Mouse (Mus musculus) retina, embryonic 14.5 days (tissue): ENCODE measurements at regions not wholly inside any gene's neighbourhood (a gene's known extent, or its start where the extent isn't known, plus 50 kb on each side); places are given as distances from the start of the nearest gene placed in this dataset.
A peak's percentile ranks its signal among the peaks of the same experiment; 100 is the strongest.

Experiments used
- DNase-seq: peaks from one replicate; pipeline ENCODE4 v3.0.0-alpha.2; 2015; ENCODE audit warnings: low spot score

- no peak for DNase-seq
Observed at GRCm38 (mm10) chr19:6684921-6685320, 142.1 kb upstream of the Slc22a12 start.

DNA sequence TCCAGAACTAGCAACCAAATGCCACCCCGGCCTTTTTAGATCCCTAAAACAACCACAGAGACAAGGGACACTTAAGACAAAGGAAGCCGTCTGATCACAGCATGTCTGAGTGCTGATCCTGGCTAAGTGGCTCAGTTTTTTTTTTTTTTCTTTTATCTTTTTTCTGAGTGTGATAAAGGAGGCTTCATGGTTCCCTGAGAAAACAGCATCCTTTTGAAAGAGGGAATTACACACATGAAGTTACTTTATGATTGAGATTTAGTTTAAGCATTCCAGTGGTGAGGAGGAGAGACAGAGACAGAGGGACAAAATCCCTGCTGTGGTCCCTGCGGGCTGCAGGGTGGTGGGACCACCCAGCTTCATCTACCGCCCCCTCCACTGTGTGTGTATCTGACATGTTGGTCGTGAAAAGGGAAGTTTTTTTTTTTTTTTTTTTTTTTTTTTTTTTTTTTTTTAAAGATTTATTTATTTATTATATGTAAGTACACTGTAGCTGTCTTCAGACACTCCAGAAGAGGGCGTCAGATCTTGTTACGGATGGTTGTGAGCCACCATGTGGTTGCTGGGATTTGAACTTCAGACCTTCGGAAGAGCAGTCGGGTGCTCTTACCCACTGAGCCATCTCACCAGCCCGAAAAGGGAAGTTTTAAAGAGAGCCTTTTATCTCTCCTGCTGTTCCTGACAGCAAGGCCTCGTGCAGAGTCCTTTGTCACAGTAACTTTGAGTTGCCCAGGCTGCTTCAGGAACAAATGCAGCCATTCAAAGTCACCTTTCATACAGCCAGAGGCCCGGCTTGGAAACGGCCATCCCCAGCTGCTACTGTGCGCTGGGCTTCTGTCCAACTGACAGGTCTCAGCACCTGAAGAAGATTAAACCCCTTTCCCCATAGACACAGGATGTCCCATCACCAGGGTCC is 136.8 kb upstream of the Slc22a12 start:
- no peak for DNase-seq

- DNase-seq, result no peak
Observed at GRCm38 (mm10) chr19:6677511-6677910, 134.7 kb upstream of the Slc22a12 start.

DNA sequence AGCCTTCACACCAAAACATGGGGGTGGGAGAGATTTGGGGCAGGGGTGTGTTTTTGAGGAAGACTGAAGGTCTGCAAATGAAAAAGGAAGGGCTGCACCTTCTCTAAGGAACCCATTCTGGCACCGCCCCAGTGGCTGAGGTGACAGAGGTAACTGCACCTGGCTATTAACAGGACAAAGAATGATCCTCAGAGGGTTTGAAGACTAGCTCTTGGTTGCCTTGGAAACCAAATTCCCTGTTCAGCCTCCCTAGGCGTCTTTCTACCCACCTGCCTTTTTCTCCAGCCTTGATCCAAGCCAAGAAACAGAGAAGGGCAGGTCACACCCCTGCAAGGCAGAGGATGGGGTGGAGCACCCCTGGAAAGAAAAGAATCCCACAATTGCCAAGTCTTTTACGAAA is 132.8 kb upstream of the Slc22a12 start:
- no peak for DNase-seq

DNA sequence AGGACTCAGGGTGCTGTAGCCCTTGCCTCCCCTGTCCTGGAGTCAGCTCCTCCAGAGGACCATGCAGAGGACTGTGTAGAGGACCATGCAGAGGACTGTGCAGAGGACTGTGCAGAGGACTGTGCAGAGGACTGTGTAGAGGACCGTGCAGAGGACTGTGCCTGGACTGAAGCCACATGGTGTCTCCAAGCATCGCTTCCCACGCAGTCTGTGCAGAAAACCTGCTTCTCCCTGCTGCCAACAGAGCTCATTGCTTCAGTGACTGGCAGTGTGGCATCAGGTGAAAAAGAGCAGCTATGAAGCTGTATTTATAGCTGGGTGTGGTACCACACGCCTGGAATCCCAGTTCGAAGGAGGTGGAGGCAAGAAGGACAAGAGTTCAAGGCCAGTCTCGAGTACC is 128.9 kb upstream of the Slc22a12 start:
- no peak for DNase-seq

GRCm38 (mm10) chr19:6669881-6670280 is 127.0 kb upstream of the Slc22a12 start:
- DNase-seq, result no peak

DNA sequence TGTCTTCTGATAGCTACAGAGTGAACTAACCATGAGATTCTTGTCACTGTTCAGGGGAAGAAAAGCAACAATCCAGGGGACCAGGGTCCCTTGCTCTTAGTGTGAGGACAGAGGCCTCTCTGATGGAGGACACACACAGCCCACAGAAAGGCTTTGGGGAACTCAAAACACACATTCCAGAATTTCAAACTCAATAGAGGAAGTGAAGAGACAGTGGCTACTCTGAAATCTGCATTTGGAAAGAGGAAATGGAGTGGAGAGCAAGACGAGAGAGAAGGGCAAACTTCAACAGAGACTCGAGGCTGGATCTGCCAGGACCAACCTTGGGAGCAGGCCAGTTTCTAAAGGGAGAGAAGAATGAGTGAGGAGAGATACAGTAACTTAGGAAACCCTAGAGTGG is 125.7 kb upstream of the Slc22a12 start:
- no peak for DNase-seq

DNA sequence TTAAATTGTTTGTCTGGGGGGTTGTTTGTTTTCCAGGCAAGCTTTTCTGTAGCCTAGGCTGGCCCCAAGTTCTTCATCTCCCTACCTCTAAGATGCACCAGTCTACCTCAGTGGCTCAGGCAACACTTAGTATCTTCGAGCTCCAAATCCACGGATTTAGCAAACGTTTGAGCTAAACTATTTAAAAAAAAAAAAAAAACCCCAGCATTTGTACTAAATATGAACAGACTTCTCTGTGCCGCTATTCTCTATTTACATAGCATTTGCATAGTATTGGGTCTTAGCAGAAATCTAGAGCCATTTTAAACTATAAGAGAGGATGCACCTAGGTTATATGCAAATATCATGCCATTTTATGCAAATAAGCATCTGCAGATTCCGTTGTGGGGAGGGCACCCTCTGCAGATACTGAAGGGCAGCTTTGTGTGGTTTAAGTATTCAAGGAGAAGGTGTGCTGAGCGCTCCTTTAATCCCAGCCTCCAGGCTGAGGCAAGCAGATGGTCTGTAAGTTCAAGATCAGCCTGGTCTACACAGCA is 123.4 kb upstream of the Slc22a12 start:
- DNase-seq, result no peak

- DNase-seq, result no peak
Observed at GRCm38 (mm10) chr19:6665264-6666054, 122.6 kb upstream of the Slc22a12 start.

- no peak for DNase-seq
Observed at GRCm38 (mm10) chr19:6664311-6664952, 121.6 kb upstream of the Slc22a12 start.

GRCm38 (mm10) chr19:6663391-6663790 is 120.6 kb upstream of the Slc22a12 start:
- peak; percentile 91 for DNase-seq

DNA sequence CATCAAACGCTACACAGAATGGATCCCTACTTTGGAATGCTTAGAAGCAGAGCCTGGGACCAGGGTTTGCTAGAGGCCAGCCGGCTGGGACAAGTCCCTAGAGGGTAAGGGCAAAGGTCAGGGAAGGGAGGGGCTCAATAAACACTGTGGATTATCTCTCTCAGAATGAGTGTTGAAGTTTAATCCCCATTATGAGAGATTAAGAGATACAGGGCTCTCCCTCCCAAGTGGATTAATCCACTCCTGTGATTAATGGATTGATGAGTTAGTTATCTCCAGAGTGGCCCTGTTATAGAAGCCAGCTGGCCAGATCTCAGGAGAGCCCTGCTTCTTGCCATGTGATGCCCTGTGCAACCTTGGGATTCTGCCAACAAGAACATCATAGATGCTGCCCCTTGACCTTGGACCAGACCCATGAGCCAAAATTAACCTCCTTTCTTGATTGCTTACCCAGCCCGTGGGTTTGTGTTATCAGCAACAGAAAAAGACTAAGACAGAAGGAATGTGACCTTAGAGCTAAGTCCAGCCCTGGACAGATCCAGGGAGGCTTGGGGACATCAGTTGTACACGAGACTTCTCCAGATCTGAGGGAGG is 119.6 kb upstream of the Slc22a12 start:
- peak; percentile 62 for DNase-seq

- no peak for DNase-seq
Observed at GRCm38 (mm10) chr19:6661508-6661871, 118.7 kb upstream of the Slc22a12 start.

DNA sequence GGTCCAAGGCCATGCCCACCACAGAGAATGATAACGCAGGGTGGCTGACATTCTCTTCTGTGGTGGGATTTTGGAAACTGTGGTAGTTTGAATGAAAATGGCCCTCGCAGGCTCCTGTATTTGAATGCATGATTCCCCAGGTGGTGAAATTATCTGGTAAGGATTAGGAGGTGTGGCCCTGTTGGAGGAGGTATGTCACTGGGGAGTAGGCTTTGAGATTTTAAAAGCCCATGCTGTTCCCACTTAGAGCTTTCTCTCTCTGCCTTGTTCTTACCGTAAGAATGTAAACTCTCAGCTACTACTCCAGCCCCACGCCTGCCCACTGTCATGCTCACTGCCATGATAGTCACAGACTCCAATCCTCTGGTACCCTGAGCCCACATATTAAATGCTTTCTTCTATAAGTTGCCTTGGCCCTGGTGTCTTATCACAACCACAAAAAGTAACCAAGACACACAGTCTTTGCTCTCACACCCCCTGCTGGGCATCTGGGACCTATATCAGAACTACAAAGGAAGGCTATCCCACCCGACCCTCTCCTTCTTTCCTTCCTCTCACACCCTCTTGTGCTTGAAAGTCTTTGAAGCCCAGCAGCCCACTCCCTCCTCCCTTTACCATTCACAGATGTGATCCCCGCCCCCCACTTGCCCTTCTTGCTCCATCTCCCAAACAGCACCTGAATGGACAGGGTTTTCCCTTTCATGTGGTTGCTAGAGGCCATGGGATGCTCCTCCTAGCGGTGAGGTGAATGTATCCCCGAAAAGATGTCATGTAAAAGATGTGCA is 118.1 kb upstream of the Slc22a12 start:
- no peak for DNase-seq

DNA sequence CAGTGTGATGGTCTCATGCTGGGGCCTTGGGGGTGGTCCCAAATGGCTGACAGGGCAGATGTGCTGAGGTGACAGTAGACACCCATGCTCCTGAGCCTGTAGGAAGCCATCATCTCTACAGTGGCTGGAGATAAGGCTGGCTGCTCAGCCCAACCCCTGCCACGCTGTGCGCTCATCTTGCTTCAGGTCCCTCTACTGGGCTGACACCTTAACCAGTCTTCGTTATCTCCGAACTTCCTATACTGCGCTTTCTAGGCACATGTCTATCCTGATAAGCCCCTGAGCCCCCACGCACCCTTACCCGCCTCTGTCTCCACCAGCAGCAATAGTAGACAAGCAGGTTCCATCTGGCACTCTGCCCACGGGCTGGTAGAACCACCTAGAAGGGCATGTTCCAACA is 117.3 kb upstream of the Slc22a12 start:
- DNase-seq, result no peak

- DNase-seq, result no peak
Observed at GRCm38 (mm10) chr19:6654550-6654949, 111.7 kb upstream of the Slc22a12 start.

GRCm38 (mm10) chr19:6652775-6653174 is 109.9 kb upstream of the Slc22a12 start:
- DNase-seq, result peak; percentile 42

GRCm38 (mm10) chr19:6651192-6651591 is 108.4 kb upstream of the Slc22a12 start:
- DNase-seq, result peak; percentile 40

GRCm38 (mm10) chr19:6649885-6650284 is 107.1 kb upstream of the Slc22a12 start:
- DNase-seq, result no peak

DNA sequence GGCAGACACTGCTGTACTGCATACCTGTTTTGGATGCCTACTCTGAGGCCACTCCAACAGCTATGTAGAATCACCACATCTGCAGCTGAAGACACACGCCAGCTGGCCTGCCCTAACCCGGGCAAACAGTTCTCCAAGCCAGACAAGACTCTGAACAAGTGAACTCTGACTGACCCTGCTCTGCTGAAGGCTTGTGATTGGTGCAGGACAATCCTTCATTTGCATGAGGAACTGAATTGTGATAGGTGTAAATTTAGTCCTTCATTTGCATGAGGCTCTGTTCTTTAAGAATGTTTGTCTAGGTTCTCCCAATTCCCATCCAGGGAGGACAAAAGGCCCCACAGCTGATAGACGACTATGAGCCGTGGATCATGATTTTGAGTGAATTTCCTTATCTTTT is 104.9 kb upstream of the Slc22a12 start:
- no peak for DNase-seq

- no peak for DNase-seq
Observed at GRCm38 (mm10) chr19:6647216-6647615, 104.4 kb upstream of the Slc22a12 start.
